1 mouse cellular context compared by ENCODE assay signal in genomic region chr17:30619153-30619552, GRCm38 (mm10).
A peak's percentile ranks its signal among the peaks of the same experiment; 100 is the strongest.
TF ChIP-seq lines count a peak whose summit lies in the region.

No protein-coding gene starts in this region.

TF ChIP-seq in MEL, 35 proteins besides CTCF, POLR2A, EP300 and RAD21 (continued from another document):
- TF ChIP-seq GABPA (IDR thresholded peaks at IDR 0.05; ENCODE audit: low read depth, low read length) (no peak), CHD2 (IDR thresholded peaks at IDR 0.05; ENCODE audit: low read length) (0 out of 2 replicates have a peak, but pooled peaks have one; percentile 21), NELFE (IDR thresholded peaks at IDR 0.05; ENCODE audit: low read depth, low read length) (no peak), SMC3 (IDR thresholded peaks at IDR 0.05; ENCODE audit: low read depth, low read length) (peak; percentile 13; the same call in 1 of the 2 replicates), MEF2A (IDR thresholded peaks at IDR 0.05; ENCODE audit: extremely low read depth, insufficient replicate concordance, low read depth, low read length, poor library complexity, severe bottlenecking) (no peak), ELF1 (IDR thresholded peaks at IDR 0.05; ENCODE audit: low read depth, low read length) (no peak), TAL1 (IDR thresholded peaks at IDR 0.05; ENCODE audit: low read length) (peak; percentile 49), E2F4 (IDR thresholded peaks at IDR 0.05; ENCODE audit: borderline replicate concordance, low read depth, low read length) (no peak), MAFK (IDR thresholded peaks at IDR 0.05; ENCODE audit: borderline replicate concordance, low read depth, low read length) (no peak; the same call in 1 of the 2 replicates), MYB (IDR thresholded peaks at IDR 0.05; ENCODE audit: low read depth, low read length) (no peak), MAZ (IDR thresholded peaks at IDR 0.05; ENCODE audit: low read depth, low read length) (no peak), ZNF384 (IDR thresholded peaks at IDR 0.05; ENCODE audit: low read depth, low read length) (no peak), UBTF (IDR thresholded peaks at IDR 0.05; ENCODE audit: borderline replicate concordance, insufficient read depth, low read depth, low read length) (no peak), TBP (IDR thresholded peaks at IDR 0.05; ENCODE audit: low read depth, low read length) (no peak), MAX (IDR thresholded peaks at IDR 0.05; ENCODE audit: low read length) (peak; percentile 50), POLR2AphosphoS5 (IDR thresholded peaks at IDR 0.05; ENCODE audit: borderline replicate concordance, low read depth, low read length) (no peak), USF1 (IDR thresholded peaks at IDR 0.05; ENCODE audit: low read depth, low read length) (no peak), SIN3A (IDR thresholded peaks at IDR 0.05; ENCODE audit: low read length) (peak; percentile 70), MXI1 (IDR thresholded peaks at IDR 0.05; ENCODE audit: low read depth, low read length) (0 out of 2 replicates have a peak, but pooled peaks have one; percentile 57), JUND (IDR thresholded peaks at IDR 0.05; ENCODE audit: low read depth, low read length) (no peak), ZC3H11A (IDR thresholded peaks at IDR 0.05; ENCODE audit: low read depth, low read length) (no peak), BHLHE40 (IDR thresholded peaks at IDR 0.05; ENCODE audit: borderline replicate concordance, low read depth, low read length) (no peak; the same call in 1 of the 2 replicates), POLR2AphosphoS2 (IDR thresholded peaks at IDR 0.05; ENCODE audit: low read length) (no peak), CHD1 (IDR thresholded peaks at IDR 0.05; ENCODE audit: low read depth, low read length) (no peak)
TF ChIP-seq in MEL: peak in this region for 9.
